Mouse (Mus musculus) right cerebral cortex, postnatal 14 days (tissue): ENCODE measurements around the gene Hnrnpk.
"Not testable (repeated sequence)": the region's sequence is repeated elsewhere in the genome, so short reads cannot be mapped to it uniquely, and the experiment has no call there.

Experiments
- DNase-seq: peaks from one replicate; pipeline ENCODE4 v3.0.0; 2022

Hnrnpk gene

GRCm38 (mm10) chr13:58403243-58403642 is at the start of gene Hnrnpk:
Hnrnpk (minus strand) TSS chr13:58403343.
- DNase-seq = not testable (repeated sequence)

- no peak for DNase-seq
Measured at GRCm38 (mm10) chr13:58452246-58452645, 49.1 kb upstream of the Hnrnpk start.

GRCm38 (mm10) chr13:58450459-58451182 is 47.5 kb upstream of the Hnrnpk start:
- DNase-seq = no peak

GRCm38 (mm10) chr13:58446541-58446940 is 43.4 kb upstream of the Hnrnpk start:
- no peak for DNase-seq

GRCm38 (mm10) chr13:58443787-58444186 is 40.6 kb upstream of the Hnrnpk start:
- no peak for DNase-seq

GRCm38 (mm10) chr13:58443326-58443725 is 40.2 kb upstream of the Hnrnpk start:
- no peak for DNase-seq

- DNase-seq = no peak
Measured at GRCm38 (mm10) chr13:58439716-58440115, 36.6 kb upstream of the Hnrnpk start.

GRCm38 (mm10) chr13:58423061-58423660 is 20.0 kb upstream of the Hnrnpk start:
- no peak for DNase-seq

GRCm38 (mm10) chr13:58422242-58422641 is 19.1 kb upstream of the Hnrnpk start:
- no peak for DNase-seq

GRCm38 (mm10) chr13:58421026-58421425 is 17.9 kb upstream of the Hnrnpk start:
- no peak for DNase-seq

- no peak for DNase-seq
Measured at GRCm38 (mm10) chr13:58419266-58419665, 16.1 kb upstream of the Hnrnpk start.

- DNase-seq = no peak
Measured at GRCm38 (mm10) chr13:58418656-58419055, 15.5 kb upstream of the Hnrnpk start.

- no peak for DNase-seq
Measured at GRCm38 (mm10) chr13:58415838-58416237, 12.7 kb upstream of the Hnrnpk start.

- DNase-seq = no peak
Measured at GRCm38 (mm10) chr13:58415374-58415773, 12.2 kb upstream of the Hnrnpk start.

GRCm38 (mm10) chr13:58411073-58411472 is 7.9 kb upstream of the Hnrnpk start:
- no peak for DNase-seq

- no peak for DNase-seq
Measured at GRCm38 (mm10) chr13:58402744-58403110, 416 bp downstream of the Hnrnpk start.

GRCm38 (mm10) chr13:58402003-58402743 is 970 bp downstream of the Hnrnpk start, which contains the start of gene Rmi1:
Rmi1 (plus strand) TSS chr13:58402248.
- peak; percentile 97 for DNase-seq

GRCm38 (mm10) chr13:58401135-58402002 is 1.8 kb downstream of the Hnrnpk start:
- peak; percentile 88 for DNase-seq

- no peak for DNase-seq
Measured at GRCm38 (mm10) chr13:58400576-58400975, 2.6 kb downstream of the Hnrnpk start.

- no peak for DNase-seq
Measured at GRCm38 (mm10) chr13:58397651-58398050, 5.5 kb downstream of the Hnrnpk start.

- not testable (repeated sequence) for DNase-seq
Measured at GRCm38 (mm10) chr13:58394392-58394791, 8.8 kb downstream of the Hnrnpk start.

GRCm38 (mm10) chr13:58389324-58389951 is 13.7 kb downstream of the Hnrnpk start:
- DNase-seq = no peak
